Mouse (Mus musculus) lung, adult 2 months (tissue): ENCODE measurements around the gene Fbrs.

ENCODE experiments used
- CTCF ChIP-seq: fragments of 200-500 bp; IDR thresholded peaks from 2 replicates; pipeline ENCODE4 v1.5.1; 2011; ENCODE audit warnings: mild to moderate bottlenecking, low read length, control low read depth; ENCODE audit not compliant: insufficient read depth
- POLR2A ChIP-seq: fragments of 200-500 bp; IDR thresholded peaks from 2 replicates; pipeline ENCODE4 v1.6.1; 2011; ENCODE audit warnings: low read depth, mild to moderate bottlenecking, control low read depth, low read length, borderline replicate concordance; ENCODE audit errors: extremely low read depth

DNA sequence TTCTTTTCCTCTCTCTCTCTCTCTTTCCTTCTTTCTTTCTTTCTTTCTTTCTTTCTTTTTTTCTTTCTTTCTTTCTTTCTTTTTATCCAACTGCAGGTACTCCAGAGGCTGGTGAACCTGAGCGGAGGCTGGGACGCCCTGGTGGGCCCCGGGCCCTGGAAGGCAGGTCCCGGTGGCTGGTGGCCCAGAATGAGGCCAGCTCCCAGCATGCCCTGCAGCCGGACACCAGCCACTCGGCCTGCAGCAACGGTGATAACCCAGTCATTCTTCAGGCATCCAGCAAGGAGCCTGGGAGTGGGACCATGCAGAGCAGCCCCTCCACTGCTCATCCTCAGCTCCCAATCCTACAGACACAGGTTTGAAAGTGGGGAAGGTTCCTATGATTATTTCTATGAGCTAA, 36.8 kb downstream of the Fbrs start:
- no peak for TF ChIP-seq CTCF
- TF ChIP-seq POLR2A, result no peak
